Mouse (Mus musculus): ENCODE measurements at regions not wholly inside any gene's neighbourhood (a gene's known extent, or its start where the extent isn't known, plus 50 kb on each side); places are given as distances from the start of the nearest gene placed in this dataset.

GRCm38 (mm10) chr10:51792030-51792429 lies 114.5 kb downstream of the Rfx6 start:
- intact Hi-C loops (cut with DNase I): loop anchor here (1.0 to 10.0 kb wide), 2 partner anchors 153 to 280 kb away; no protein-coding TSS in a partner anchor
- DNase-seq: no peak

- intact Hi-C loops (cut with DNase I): loop anchor here (10.0 kb wide), 1 partner anchor 151 kb away; no protein-coding TSS in a partner anchor
- DNase-seq: no peak
These were observed 116.3 kb downstream of the Rfx6 start for GRCm38 (mm10) chr10:51793876-51794275.

GRCm38 (mm10) chr10:51816626-51817025 lies 139.1 kb downstream of the Rfx6 start:
- no peak for DNase-seq
- intact Hi-C loops (cut with DNase I): no loop called here

- DNase-seq: no peak
- intact Hi-C loops (cut with DNase I): no loop called here
These were observed 146.3 kb downstream of the Rfx6 start for GRCm38 (mm10) chr10:51823900-51824299.

- no peak for DNase-seq
- intact Hi-C loops (cut with DNase I): no loop called here
These were observed 148.9 kb downstream of the Rfx6 start for GRCm38 (mm10) chr10:51826431-51826964.

- DNase-seq: no peak
- intact Hi-C loops (cut with DNase I): no loop called here
These were observed 154.9 kb downstream of the Rfx6 start for GRCm38 (mm10) chr10:51832459-51832858.

GRCm38 (mm10) chr10:51843099-51843498 lies 165.5 kb downstream of the Rfx6 start:
- intact Hi-C loops (cut with DNase I): no loop called here

GRCm38 (mm10) chr10:51846287-51846686 lies 168.7 kb downstream of the Rfx6 start:
- intact Hi-C loops (cut with DNase I): no loop called here
- no peak for DNase-seq

More at GRCm38 (mm10) chr10:51843099-51843498, 165.5 kb downstream of the Rfx6 start:
- DNase-seq: no peak

- DNase-seq: no peak
- intact Hi-C loops (cut with DNase I): no loop called here
These were observed 152.9 kb upstream of the Vgll2 start for GRCm38 (mm10) chr10:51869409-51869808.

GRCm38 (mm10) chr10:51911066-51911691 lies 111.1 kb upstream of the Vgll2 start:
- no peak for DNase-seq
- intact Hi-C loops (cut with DNase I): no loop called here

- no peak for DNase-seq
- intact Hi-C loops (cut with DNase I): no loop called here
These were observed 110.2 kb upstream of the Vgll2 start for GRCm38 (mm10) chr10:51912096-51912495.

GRCm38 (mm10) chr10:51926644-51927043 lies 95.7 kb upstream of the Vgll2 start:
- DNase-seq: no peak
- intact Hi-C loops (cut with DNase I): no loop called here

- DNase-seq: no peak
- intact Hi-C loops (cut with DNase I): no loop called here
These were observed 93.0 kb upstream of the Vgll2 start for GRCm38 (mm10) chr10:51929341-51929740.

GRCm38 (mm10) chr10:51930266-51930665 lies 92.0 kb upstream of the Vgll2 start:
- no peak for DNase-seq
- intact Hi-C loops (cut with DNase I): no loop called here

GRCm38 (mm10) chr10:51930696-51931095 lies 91.6 kb upstream of the Vgll2 start:
- DNase-seq: peak; percentile 22 to 36
- intact Hi-C loops (cut with DNase I): no loop called here

GRCm38 (mm10) chr10:51935482-51935881 lies 86.8 kb upstream of the Vgll2 start:
- intact Hi-C loops (cut with DNase I): no loop called here
- no peak for DNase-seq

GRCm38 (mm10) chr10:51941192-51941591 lies 81.1 kb upstream of the Vgll2 start:
- DNase-seq: no peak
- intact Hi-C loops (cut with DNase I): loop anchor here (10.0 kb wide), 1 partner anchor 146 kb away; no protein-coding TSS in a partner anchor

- intact Hi-C loops (cut with DNase I): loop anchor here (10.0 kb wide), 1 partner anchor 151 kb away; no protein-coding TSS in a partner anchor
- peak in 1 of 2 experiments; percentile 14 for DNase-seq
These were observed 76.6 kb upstream of the Vgll2 start for GRCm38 (mm10) chr10:51945701-51946100.

GRCm38 (mm10) chr10:51946189-51946588 lies 76.1 kb upstream of the Vgll2 start:
- intact Hi-C loops (cut with DNase I): loop anchor here (10.0 kb wide), 1 partner anchor 151 kb away; no protein-coding TSS in a partner anchor
- DNase-seq: no peak

GRCm38 (mm10) chr10:51946881-51947280 lies 75.4 kb upstream of the Vgll2 start:
- intact Hi-C loops (cut with DNase I): loop anchor here (10.0 kb wide), 1 partner anchor 152 kb away; no protein-coding TSS in a partner anchor
- no peak for DNase-seq

GRCm38 (mm10) chr10:51950016-51950415 lies 72.3 kb upstream of the Vgll2 start:
- intact Hi-C loops (cut with DNase I): no loop called here

GRCm38 (mm10) chr10:51952021-51952420 lies 70.3 kb upstream of the Vgll2 start:
- intact Hi-C loops (cut with DNase I): no loop called here

More at GRCm38 (mm10) chr10:51950016-51950415, 72.3 kb upstream of the Vgll2 start:
- no peak for DNase-seq

More at GRCm38 (mm10) chr10:51952021-51952420, 70.3 kb upstream of the Vgll2 start:
- DNase-seq: no peak

Measured in heart, postnatal 36 days (tissue).